Mouse (Mus musculus): ENCODE measurements around the gene Map3k13.
"Not testable (repeated sequence)": the region's sequence is repeated elsewhere in the genome, so short reads cannot be mapped to it uniquely, and the experiment has no call there.

Gene Map3k13

GRCm38 (mm10) chr16:21906902-21907301 is 112.8 kb downstream of the Map3k13 start:
- no peak for DNase-seq (ENCODE audit: low read depth, low spot score)

- DNase-seq (ENCODE audit: low read depth, low spot score): not testable (repeated sequence)
Observed at GRCm38 (mm10) chr16:21908906-21909305, 114.8 kb downstream of the Map3k13 start.

DNA sequence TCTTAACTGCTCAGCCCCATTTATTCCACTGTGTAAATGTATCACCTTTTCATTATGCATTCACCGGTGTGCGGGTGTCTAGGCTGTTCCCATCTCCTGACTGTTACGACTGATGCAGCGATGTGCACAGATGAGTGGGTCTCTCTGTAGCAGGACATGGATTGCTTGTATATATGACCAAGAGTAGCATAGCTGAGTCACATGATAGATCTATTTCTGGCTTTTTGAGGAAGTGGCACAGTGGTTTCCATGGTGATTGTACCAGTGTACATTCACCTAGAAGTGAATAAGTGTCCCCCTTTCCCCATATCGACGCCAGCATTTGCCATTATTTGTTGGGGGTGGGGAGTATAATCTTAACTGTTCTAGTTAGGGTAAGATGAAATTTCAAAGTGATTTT is 119.2 kb downstream of the Map3k13 start:
- no peak for DNase-seq (ENCODE audit: low read depth, low spot score)

- no peak for DNase-seq (ENCODE audit: low read depth, low spot score)
Observed at GRCm38 (mm10) chr16:21916681-21917080, 122.5 kb downstream of the Map3k13 start.

DNA sequence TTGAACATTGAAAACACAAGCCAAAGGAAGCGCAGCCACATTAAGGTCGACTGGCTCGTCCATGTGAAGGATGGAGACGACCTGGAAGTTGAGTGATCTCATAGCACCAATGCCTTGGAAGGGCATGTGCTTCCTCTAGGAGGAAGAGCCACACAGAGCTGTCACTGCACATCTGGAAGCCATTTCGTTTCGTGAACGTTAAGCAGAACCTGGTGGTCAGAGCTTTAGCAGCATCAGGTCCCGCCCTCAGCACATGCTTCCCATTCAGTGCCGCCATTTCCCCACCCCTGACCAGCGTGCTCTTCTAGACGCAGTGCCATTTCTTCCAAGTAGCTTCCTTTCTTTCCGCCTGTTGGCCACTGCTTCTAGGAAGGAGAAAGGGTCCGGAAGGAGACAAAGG is 134.3 kb downstream of the Map3k13 start:
- no peak for DNase-seq (ENCODE audit: low read depth, low spot score)

DNA sequence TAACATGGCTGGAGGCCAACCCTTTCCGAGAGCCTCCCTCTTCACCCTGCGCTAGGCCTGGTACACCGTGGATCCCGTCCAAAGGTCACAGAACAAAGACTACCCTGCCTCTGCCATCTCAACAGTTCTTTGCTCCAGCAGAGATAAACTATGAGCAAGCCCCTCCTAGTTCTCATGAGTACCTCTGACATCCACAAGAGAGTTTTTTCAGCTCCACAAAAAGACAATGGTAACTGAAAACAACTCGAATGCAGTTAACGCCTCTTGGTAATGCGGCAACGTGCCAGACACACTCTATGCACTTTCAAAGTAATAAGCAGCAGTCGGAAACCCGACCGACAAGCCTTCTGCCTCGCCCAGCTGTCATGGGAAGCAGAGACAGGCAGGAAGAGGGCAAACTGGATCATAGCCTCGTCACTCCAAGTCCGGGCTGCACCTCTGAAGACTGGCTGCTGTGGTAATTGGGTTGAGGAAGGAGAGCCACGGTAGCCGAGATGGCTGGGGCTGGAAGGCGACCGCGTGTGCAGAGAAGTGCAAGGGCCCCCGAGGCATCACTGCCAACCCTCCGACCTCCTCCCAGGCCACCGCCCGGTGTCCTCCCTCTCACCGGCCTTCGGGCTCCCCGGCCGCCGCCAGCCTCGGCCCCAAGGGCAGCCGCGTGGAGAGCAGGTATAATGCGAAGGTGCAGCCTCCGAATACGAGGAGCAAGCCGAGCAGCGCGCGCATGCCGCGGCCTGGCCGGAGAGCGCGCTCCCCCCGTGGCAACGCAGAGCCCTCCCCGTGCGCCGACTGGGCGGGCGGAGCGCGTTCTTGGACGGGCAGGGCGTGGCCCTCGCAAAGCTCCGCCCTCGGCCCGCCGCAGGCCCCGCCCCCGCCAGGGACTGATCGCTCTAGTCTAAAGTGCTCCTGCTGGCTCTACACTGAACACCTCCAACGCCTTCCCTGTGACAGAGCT is 152.9 kb downstream of the Map3k13 start, which contains the start of gene Tmem41a:
Tmem41a (minus strand) TSS at position 792 of the 955 bp plus-strand sequence.
- DNase-seq (ENCODE audit: low read depth, low spot score): peak; percentile 71

- DNase-seq (ENCODE audit: low read depth, low spot score): no peak
Observed at GRCm38 (mm10) chr16:21955591-21955990, 161.4 kb downstream of the Map3k13 start.

DNA sequence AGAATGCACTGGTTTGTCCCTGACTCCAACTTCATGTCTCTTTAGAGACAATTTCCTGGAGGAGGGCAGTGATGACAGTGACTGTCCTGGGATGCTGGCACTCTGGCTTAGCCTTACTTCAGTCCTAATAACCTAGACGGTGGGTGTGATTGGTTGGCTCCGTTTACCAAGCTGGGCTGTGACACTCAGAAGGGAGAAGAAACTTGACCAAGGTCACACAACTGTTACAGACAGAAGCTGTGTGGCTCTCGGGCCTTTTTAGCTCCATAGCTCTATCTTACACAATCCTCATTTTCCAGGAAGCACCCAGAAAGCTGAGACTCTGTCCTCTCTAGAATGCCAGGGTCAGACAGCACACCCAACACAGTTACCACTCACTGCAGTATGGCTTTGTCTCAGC is 171.4 kb downstream of the Map3k13 start:
- DNase-seq (ENCODE audit: low read depth, low spot score): no peak

DNA sequence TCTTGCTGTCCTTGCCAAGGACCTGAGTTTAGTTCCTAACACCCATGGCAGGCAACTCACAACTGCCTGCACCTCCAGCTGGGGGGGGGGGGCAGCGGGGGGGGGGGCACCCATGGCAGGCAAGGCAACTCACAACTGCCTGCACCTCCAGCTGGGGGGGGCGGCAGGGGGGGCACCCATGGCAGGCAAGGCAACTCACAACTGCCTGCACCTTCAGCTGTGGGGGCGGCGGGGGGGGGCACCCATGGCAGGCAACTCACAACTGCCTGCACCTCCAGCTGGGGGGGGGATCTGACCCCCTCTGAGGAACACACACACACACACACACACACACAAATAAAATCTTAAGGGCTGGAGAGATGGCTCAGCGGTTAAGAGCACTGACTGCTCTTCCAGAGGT is 175.7 kb downstream of the Map3k13 start:
- DNase-seq (ENCODE audit: low read depth, low spot score): no peak

DNA sequence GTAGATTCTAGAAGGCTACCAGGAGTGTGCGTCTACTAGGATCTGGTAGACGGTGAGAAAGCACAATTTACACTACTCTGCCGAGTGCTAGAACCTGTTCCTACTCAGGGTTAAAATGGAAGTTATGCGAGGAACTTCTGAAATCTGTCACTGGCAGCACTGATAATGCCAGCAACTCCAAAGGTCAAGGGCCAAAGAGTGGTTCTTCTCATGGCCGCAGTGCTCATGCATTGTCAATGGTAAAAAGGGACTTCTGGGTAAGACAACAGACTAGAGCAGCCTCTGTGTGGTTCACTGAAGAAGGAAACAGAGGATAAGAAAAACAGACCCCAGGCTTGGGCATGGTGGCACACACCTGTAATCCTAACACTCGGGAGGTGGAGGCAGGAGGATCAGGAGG is 176.4 kb downstream of the Map3k13 start:
- DNase-seq (ENCODE audit: low read depth, low spot score): no peak

DNA sequence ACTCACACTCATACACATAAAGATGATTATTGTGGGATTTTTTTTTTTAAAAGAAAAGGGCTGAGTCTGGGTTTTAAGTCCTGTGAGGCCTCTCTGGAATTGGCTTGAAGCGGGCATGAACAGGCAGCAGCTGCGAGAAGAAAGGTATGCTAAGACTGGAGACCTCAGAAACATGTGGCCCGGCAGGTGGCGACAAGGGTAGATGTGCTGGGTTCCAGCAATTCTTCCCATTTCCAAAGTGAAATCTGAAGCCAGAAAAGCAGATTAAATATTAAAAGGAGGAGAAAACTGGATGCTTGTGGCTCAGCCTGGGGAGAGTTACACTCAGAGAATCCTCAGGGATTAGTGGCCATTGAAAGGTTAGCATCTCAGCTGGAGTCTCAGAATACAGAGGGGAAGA is 177.3 kb downstream of the Map3k13 start:
- DNase-seq (ENCODE audit: low read depth, low spot score): no peak

DNA sequence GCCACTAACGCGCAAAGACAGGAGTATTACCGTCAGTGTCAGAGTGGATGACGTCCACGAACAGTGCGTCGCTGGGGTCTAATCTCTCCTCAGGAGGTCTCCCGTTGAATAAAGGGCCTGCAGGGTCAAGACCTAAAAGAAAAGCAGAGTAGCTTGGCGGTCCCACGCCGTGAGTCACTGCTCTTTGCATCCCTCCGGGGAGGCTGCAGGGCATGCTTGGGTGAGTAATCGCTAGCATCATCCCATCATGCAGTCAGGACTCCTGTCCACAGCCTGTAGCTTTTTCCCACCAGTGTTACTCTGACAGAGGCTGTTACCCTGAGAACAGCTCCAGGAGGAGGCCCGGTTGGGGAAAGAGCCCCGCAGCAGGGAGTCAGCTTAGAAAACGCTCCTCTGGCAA is 182.1 kb downstream of the Map3k13 start:
- DNase-seq (ENCODE audit: low read depth, low spot score): no peak

- no peak for DNase-seq (ENCODE audit: low read depth, low spot score)
Observed at GRCm38 (mm10) chr16:21977347-21977746, 183.2 kb downstream of the Map3k13 start.
